Mouse (Mus musculus): ENCODE data around the gene Grpel1.

- TF ChIP-seq CTCF (IDR thresholded peaks at IDR 0.05; ENCODE audit: control insufficient read depth, insufficient read depth, insufficient read length) (no peak), CEBPB (IDR thresholded peaks at IDR 0.05; ENCODE audit: low read depth) (no peak), USF1 (IDR thresholded peaks at IDR 0.05; ENCODE audit: low read depth) (no peak)
Observed at GRCm38 (mm10) chr5:36434398-36434967, 30.3 kb upstream of the Grpel1 start.

Measured in C2C12 (cell line).